Mouse (Mus musculus): Measurements from ENCODE around the gene Mr1. TPM values are rescaled to one million over a fixed set of nuclear protein-coding genes. Genes with fewer than 3 reads are reported as not detected.

Gene Mr1
- total RNA-seq, 2 experiments from 2014 or later, result 2.1 to 3.1 TPM

DNA sequence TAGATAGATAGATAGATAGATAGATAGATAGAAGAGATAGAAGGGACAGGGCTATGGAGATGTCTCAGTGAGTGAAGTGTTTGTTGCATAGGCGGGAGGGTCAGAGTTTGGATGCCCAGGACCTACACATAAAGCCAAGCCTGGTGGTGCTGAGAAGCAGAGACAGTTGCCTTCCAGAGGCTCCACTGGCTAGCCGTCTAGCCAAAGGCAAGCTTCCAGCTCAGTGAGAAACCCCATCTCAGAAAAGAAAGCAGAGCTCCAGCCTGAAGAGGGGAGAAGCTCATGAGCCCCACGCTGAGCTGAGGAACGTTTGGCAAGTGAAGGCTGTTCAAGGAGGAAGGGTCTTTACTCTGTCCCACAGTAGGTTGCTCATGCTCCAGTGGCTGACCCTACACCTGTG is 44.0 kb downstream of the Mr1 start:
- no peak for DNase-seq (ENCODE audit: extremely low spot score in 1 of 2, low spot score in 2 of 2)
- Histone ChIP-seq H3K4me3 (no peak overlapping the region), H3K27ac (no peak overlapping the region)
- intact Hi-C loops (cut with DNase I), result no loop called here
- no peak for TF ChIP-seq CTCF (IDR thresholded peaks at IDR 0.05)

DNA sequence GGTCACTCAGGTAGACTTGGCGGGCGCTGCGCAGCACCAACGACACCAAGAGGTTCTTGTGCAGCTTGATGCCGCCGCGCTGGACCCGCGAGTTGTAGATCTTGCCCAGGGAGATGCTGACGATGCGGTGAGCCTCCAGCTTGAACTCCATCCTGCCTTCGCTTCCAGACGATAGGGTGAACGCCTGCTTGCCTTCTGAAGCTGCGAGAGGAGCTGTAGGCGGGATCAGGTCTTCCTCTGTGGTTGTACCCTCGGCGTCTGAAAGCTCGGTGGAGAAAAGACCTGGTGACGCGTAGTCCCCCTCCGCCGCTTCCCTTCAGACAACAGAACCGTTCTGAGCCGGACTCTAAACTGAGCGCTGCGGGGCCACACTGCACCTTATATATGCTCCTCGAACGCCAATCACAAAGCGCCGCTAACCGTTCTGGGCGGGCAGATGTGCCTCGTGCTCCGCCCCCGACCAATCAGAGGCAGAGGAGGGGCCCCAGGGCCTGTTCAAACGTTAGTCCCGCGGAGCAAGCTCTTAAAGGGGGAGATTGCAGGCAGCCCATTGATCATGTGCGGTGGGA is 47.2 kb downstream of the Mr1 start, which contains the start of gene Ier5:
Gene Ier5 (minus strand): TSS at position 357 of the 569 bp plus-strand sequence.
- peak; percentile 96 to 98 for DNase-seq (ENCODE audit: extremely low spot score in 1 of 2, low spot score in 2 of 2)
- intact Hi-C loops (cut with DNase I), result loop anchor here (1.0 to 5.0 kb wide), 6 partner anchors 16 to 181 kb away; partner anchors contain the start of gene Stx6
- no peak; the same call in 1 of the 2 replicates for TF ChIP-seq CTCF (IDR thresholded peaks at IDR 0.05)
- Histone ChIP-seq H3K27ac (peak within 1 kb of the TSS; percentile 97), H3K4me3 (peak within 1 kb of the TSS; percentile 97)

DNA sequence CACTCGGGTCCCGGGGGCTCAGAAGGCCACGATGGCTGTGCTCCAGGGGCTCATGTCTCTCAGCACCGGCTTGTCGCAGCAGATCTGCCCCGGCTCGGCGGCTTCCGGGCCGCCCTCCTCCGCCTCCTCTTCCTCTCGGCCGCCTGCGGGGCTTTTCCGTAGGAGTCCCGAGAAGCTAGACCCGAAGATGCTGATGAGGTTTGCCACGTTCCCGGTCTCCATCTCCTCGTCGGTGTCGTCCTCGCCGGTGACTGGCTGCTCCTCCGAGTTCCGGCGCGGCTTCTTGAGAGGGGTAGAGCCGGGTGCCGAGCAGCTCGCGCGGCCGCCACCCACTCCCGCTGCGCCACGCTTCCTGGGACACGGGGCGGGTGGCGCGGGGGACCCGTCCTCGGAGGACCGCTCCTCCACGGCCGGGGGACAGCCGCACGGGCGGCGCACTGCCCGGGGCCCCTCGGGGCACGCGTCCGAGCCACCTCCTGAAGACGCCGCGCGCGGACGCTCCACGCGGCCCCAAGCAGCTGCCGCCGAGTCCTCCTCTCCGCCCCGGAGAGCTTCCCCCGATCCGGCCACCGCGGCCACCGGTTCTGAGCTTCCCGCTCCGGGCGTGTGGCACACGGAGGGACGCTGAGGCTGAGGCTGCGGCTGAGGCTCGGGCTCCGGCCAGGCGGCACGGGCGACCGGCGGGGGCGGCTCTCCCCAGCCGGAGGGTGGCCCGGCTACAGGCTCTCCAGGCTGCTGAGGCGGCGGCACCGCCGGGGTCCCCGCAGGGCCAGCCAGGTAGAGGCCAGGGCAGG is 47.9 kb downstream of the Mr1 start:
- peak; percentile 56 to 68 for DNase-seq (ENCODE audit: extremely low spot score in 1 of 2, low spot score in 2 of 2)
- Histone ChIP-seq H3K4me3 (peak overlapping the region; percentile 97), H3K27ac (peak overlapping the region; percentile 97)
- no peak for TF ChIP-seq CTCF (IDR thresholded peaks at IDR 0.05)
- intact Hi-C loops (cut with DNase I), result loop anchor here (1.0 to 5.0 kb wide), 6 partner anchors 15 to 182 kb away; partner anchors contain the start of gene Stx6

DNA sequence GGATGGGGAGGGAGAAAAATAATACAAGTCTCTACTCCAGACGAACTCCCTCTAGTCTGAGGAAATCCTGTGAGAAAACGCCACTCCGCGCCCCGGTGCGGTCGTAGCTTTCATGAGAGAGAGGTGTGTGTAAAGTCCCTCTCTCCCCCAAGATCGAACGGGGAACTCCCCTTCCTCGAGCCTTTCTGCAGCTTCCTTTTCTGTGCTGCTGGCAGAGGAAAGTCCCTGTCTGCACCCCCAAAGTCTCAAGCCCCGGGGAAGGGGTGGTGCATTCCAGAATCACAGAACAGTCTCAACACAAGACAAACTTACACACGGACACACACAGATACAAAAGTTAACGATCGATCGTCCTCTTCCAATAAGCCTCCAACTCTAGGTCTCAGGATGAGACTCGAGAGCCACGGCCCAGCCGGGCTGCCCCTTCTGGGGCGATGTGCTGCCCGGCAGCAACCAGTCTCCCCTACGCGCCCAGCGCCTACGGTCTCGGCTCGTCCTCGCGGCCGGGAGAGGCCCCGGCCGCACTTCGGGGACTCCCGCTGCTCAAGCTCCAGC is 48.6 kb downstream of the Mr1 start:
- intact Hi-C loops (cut with DNase I), result loop anchor here (2.0 to 5.0 kb wide), 4 partner anchors 43 to 183 kb away; partner anchors contain the start of gene Stx6
- peak overlapping the region; percentile 97 for H3K27ac ChIP-seq
- H3K4me3 ChIP-seq, result peak overlapping the region; percentile 97
- no peak for TF ChIP-seq CTCF (IDR thresholded peaks at IDR 0.05)
- DNase-seq (ENCODE audit: extremely low spot score in 1 of 2, low spot score in 2 of 2), result peak in 1 of 2 experiments; percentile 23

DNA sequence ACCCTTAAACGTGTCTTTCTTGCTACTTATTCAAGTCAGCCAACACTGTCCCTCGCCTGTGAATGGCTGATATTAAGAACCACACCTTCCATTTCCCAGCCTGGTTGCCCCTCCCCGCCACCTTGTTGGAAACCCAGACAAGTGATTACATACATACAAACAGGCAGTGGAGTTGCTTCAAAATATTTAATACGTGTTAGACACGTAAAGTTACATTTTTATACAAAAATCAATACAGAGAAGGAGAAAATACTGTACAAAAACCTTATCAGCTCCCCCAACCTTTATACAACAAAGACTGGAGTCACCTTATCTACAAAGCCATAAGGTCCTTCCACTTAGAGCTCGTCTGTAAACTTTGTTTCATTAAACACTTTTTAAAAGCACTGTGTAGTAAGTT is 49.3 kb downstream of the Mr1 start:
- TF ChIP-seq CTCF (IDR thresholded peaks at IDR 0.05), result no peak
- no peak for DNase-seq (ENCODE audit: extremely low spot score in 1 of 2, low spot score in 2 of 2)
- Histone ChIP-seq H3K4me3 (peak overlapping the region; percentile 97), H3K27ac (peak overlapping the region; percentile 97)
- intact Hi-C loops (cut with DNase I), result loop anchor here (5.0 kb wide), 1 partner anchor 60 kb away; the partner anchor contains the start of gene Stx6

DNA sequence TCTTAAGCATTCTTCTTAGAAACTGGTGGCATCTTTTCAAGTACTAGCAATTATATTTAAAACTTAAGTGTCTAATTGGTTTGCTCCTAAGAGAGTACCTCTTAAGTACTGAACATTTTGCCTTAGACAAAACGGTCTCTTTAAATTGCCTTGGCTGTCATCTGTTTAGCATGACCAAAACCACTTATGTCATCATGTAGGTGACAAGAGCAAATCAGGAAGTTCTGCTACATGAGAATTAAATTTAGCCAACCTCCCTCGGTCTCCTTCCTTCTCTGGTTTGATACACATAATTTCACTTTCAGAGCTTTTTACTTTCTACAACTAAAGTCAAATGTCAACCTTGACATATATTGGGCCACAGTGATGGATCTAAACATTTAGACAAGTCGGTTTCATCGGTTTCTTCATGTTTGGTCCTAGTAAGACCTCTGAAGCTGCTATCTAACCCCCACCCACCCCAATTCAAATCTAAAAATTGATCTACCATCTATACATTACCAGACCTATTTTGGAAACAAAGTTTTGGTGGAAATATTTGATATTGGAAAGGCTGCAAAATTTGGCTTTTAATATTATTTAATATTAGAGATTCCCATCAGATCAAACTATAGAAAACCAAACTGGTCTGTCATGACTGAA is 49.9 kb downstream of the Mr1 start:
- Histone ChIP-seq H3K4me3 (peak overlapping the region; percentile 97), H3K27ac (peak overlapping the region; percentile 97)
- intact Hi-C loops (cut with DNase I), result loop anchor here (5.0 kb wide), 1 partner anchor 61 kb away; the partner anchor contains the start of gene Stx6
- no peak for DNase-seq (ENCODE audit: extremely low spot score in 1 of 2, low spot score in 2 of 2)
- no peak for TF ChIP-seq CTCF (IDR thresholded peaks at IDR 0.05)

DNA sequence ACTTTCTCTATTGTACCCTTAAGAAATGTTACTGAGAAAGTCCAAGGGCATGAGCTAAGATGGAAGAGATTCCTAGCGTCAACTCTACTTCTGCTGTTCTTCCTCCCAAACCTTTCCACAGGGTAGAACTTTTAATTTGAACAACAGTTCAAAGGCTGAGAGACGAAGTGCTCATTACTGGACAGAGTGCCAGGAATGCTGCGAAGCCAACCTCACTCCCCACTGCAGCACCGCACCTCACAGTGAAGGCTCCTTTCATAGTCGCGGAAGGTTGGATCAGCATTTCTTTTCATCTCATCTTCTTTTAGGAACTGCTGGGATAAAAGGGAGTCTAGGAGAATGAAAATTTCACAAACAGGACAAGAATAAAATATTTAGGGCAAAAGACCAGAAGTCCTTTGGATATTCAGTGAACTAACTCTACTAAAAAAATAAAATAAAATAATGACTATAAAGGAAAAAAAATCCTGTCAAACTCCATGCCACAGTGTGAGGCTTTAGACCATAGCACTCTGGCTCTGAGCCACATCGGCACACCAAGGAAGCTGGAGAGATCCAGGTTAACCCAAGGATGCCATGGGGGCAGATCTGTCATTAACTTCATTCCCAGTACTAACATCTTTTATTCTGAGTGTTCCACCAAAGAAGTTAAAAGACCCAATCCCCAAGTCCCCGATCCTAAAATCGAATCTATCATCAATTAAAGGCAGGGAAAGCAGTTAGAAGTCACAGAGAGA is 52.5 kb downstream of the Mr1 start:
- H3K4me3 ChIP-seq, result no peak overlapping the region
- DNase-seq (ENCODE audit: extremely low spot score in 1 of 2, low spot score in 2 of 2), result no peak
- peak overlapping the region; percentile 79; the same call in 1 of the 2 replicates for H3K27ac ChIP-seq
- intact Hi-C loops (cut with DNase I), result no loop called here
- no peak for TF ChIP-seq CTCF (IDR thresholded peaks at IDR 0.05)

DNA sequence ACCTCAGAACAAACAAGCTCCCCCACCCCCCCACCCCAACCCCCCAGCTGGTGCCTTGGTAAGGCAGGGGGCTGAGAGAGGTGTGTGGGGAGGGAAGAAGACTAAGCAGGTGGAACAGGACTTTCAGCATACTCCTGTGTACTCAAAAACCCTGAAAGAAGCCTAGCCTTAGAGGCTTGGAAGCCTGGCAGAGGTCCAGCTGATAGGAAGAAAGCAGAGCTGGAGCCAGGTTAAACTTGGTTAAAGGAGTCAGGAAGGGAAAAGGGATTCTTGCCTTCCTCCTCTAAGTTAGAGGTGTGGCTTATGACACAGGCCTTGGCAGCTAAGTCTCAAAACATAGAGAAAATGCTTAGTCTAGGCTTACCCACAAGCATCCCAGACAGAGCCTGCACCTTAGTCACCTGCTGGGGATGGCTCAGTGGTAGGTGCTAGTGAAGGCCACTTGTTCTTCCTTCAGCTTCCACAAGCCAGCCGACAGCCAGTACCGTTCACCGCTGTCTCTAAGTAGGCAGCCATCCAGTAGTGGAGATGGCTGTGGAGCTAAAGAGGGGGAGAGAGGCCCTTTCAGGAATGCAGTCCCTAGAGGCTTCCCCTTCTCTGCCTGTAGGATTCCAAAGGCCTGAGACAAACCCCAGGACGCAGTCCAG is 53.3 kb downstream of the Mr1 start:
- Histone ChIP-seq H3K27ac (peak overlapping the region; percentile 79), H3K4me3 (no peak overlapping the region)
- no peak for TF ChIP-seq CTCF (IDR thresholded peaks at IDR 0.05)
- intact Hi-C loops (cut with DNase I), result no loop called here
- no peak for DNase-seq (ENCODE audit: extremely low spot score in 1 of 2, low spot score in 2 of 2)

DNA sequence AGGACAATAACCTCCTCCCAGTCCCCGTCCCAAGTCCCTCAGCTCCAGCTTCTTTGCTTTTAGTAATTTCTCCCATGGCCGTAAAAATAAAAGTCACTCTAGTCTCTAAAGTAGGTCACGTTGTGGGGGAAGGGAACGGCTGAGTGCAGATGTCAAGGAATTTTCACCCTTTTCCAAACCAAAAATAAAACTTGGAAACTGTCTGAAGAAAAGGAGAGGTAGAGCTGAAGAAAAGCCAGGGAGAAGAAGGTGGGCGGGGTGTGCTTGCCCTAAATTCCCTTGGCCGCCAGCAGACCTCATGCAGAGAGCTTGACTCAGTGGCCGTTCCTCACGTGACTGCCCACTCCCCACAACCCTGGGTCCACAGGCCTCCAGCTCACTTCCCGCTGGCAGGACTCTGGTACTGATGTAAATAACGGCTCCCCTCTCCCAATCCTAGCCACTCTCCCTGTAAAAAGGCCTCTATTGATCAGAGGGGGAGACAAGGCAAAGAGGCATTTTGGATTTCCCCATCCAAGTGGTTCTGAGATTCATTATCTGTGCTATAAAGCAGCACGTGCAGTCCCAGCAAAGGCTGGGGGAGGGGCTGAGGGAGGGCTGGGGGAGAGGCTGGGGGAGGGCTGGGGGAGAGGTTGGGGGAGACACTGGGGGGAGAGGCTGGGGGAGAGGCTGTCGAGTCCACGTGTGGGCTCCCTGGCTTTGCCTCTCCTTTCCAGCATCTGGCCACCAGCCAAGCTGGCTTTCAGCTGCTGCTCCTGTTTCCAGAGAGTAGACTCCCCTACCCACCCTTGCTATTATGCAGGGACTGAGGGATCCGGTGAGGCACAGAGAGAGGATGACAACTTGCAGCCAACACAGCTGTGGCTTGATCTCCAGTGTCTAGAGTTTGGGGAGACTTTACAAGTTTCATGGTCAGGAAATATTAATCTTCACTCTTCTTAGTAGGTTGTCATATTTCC is 54.5 kb downstream of the Mr1 start:
- Histone ChIP-seq H3K4me3 (no peak overlapping the region), H3K27ac (peak overlapping the region; percentile 79)
- no peak for TF ChIP-seq CTCF (IDR thresholded peaks at IDR 0.05)
- DNase-seq (ENCODE audit: extremely low spot score in 1 of 2, low spot score in 2 of 2), result peak; percentile 55 to 58
- intact Hi-C loops (cut with DNase I), result no loop called here
